Mouse (Mus musculus): ENCODE measurements around the gene Chrm3. TPM values are rescaled to one million over a fixed set of nuclear protein-coding genes. Genes with fewer than 3 reads are reported as not detected.
"Not testable (repeated sequence)": the region's sequence is repeated elsewhere in the genome, so short reads cannot be mapped to it uniquely, and the experiment has no call there.

Chrm3 gene
- polyA plus RNA-seq, 1 experiment = not detected

DNA sequence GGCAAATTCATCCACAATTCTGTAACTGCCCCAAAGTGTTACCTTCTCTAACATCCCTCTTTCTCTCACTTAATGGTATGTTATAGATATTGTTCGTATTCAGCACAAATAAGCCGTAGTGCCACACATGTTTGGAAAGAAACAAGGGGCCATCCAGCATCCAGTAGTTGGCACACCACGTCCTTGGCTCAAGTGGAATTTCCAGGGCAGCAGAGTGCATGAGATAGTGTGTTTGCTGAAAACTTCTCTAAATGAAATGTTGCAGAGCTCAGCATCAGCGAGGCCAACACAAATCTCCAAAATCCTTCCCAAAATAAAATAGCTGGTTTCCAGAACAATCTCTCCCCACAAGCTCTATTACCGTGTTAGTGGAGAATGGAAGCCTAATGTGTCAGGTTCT lies 473.4 kb downstream of the Chrm3 start:
- Histone ChIP-seq H3K4me3 (ENCODE audit: insufficient read depth, low read depth, low read length) (no peak overlapping the region), H3K4me1 (ENCODE audit: control insufficient read depth, insufficient read depth, insufficient read length, low read length) (no peaks in the 10 kb centered on the region), H3K27ac (replicated peaks; ENCODE audit: low read depth, low read length) (no peak overlapping the region)

DNA sequence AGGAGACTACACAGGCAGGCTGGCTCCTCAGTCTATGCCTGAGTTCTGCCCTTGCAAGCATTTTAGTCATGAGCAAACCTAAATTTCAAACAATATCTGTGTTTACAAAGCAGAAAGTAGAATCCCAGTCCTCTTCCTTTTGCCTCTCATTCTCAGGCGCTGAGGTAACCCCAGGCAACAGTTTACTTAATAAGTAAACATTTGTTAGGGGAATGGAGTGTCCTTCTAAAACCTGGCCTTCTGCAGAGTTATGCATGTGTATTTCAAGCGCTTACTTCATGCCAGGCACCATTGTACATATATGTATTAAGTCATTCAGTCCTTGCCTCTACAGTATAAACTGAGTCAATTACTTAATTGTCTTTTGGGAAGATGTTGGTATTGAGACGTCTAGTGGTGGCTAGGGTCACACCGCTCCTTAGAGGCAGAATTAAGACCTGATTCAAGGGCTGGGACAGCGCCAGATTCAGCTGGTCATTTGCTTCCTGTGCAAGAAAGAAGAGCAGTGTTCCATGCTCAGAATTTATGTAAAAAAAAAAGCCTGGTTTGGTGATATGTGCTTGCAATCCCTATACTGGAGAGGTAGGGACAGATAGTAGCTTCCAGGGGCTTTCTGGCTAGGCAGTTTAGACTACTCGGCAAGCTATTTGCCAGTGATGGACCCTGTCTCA lies 474.0 kb downstream of the Chrm3 start:
- Histone ChIP-seq H3K27ac (replicated peaks; ENCODE audit: low read depth, low read length) (no peak overlapping the region), H3K4me3 (ENCODE audit: insufficient read depth, low read depth, low read length) (no peak overlapping the region), H3K4me1 (ENCODE audit: control insufficient read depth, insufficient read depth, insufficient read length, low read length) (no peaks in the 10 kb centered on the region)

DNA sequence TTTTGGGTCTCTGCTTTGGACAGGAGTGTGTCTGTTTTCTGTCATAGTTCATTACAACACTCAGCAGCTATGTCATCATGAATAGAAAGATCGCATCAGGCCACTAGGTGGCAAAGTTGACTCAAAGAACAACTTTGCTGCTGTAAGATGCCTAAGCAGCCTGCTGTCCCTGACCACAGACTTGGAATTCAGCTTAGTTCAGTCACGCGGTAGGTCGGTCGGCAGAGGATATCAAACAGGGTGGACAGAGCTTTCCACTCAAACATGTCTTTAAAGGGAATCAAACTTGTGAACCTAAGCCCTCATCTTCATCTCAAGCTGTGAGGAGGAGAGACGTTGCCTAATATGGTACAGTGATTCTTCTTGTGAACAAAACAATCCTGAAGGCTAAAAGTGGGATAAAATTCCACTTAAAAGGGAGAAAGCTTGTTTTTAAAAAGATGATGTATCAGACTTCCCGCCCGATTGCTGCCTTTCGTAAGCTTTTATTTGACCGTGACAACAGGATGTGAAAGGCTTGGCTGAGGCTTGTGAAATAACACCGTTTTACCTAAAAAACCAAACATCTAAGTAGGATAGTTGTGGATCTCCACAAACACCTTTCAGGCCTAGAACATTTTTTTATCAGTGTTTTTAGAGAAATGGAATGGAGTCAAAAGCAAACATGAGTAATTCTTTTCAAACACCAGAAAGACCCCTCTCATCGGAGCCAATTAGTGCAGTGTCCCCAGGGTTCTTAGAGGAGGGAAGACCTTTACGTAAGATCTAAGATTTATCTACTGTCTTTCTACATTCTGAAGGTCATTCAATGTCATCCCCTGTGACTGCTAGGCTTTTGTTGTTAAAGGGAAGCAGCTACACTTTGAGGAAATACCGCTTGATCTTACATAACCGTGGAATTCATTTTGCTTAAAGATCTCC lies 478.0 kb downstream of the Chrm3 start:
- Histone ChIP-seq H3K27ac (replicated peaks; ENCODE audit: low read depth, low read length) (no peak overlapping the region), H3K4me3 (ENCODE audit: insufficient read depth, low read depth, low read length) (no peak overlapping the region), H3K4me1 (ENCODE audit: control insufficient read depth, insufficient read depth, insufficient read length, low read length) (no peaks in the 10 kb centered on the region)

DNA sequence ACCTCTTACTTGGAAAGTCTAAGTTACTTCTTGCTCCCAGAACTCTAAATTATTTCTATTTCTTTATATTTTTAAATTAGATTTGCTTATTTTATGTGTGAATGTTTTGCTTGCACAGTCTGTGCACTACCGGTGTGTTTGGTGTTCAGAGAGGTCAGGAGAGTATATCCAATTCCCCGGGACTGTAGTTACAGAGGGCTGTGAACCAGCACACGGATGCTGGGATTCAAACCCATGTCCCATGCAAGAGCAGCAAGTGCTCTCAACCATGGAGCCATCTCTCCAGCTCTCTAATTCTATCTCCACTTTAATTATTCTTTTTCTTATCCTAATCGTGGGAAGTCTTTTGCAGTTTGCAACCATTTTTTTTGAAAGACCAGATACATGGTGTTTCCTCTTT lies 478.7 kb downstream of the Chrm3 start:
- no peaks in the 10 kb centered on the region for H3K4me1 ChIP-seq (ENCODE audit: control insufficient read depth, insufficient read depth, insufficient read length, low read length)
- no peak overlapping the region for H3K27ac ChIP-seq (replicated peaks; ENCODE audit: low read depth, low read length)
- no peak overlapping the region for H3K4me3 ChIP-seq (ENCODE audit: insufficient read depth, low read depth, low read length)

DNA sequence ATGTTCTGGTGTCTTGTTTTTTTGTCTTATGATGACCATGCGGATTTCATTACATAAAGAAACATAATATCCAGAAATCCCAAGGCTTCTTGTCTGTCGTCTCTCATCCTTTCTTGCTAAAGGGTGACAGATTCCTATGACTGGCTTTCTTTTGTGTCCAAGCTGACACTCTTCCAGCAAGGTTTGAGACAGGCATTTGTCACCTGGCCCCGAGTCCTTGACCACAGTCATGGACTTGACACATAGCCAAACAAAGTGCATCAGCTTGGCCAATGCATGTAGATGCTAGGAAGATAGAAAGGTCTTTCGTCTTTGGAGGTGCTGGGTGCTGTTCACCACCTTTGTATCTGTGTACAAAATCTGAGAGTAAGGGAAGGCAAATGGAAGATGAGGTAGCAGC lies 480.2 kb downstream of the Chrm3 start:
- no peak overlapping the region for H3K27ac ChIP-seq (replicated peaks; ENCODE audit: low read depth, low read length)
- H3K4me3 ChIP-seq (ENCODE audit: insufficient read depth, low read depth, low read length) = no peak overlapping the region
- no peaks in the 10 kb centered on the region for H3K4me1 ChIP-seq (ENCODE audit: control insufficient read depth, insufficient read depth, insufficient read length, low read length)

DNA sequence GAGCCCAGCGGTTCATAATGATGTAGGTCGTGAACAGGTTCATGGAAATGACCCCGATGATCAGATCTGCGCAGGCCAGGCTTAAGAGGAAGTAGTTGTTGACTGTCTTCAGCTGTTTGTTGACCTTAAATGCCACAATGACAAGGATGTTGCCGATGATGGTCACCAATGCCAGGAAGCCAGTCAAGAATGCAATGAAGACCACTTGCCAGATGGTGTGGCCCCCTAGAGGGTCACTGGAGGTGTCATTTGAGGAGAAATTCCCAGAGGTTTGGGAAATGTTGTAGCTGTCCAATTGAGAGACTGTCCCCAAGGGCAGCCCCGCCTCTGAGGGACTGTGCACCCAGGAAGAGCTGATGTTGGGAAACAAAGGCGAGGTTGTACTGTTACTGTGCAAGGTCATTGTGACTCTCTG lies 482.0 kb downstream of the Chrm3 start:
- no peak overlapping the region for H3K4me3 ChIP-seq (ENCODE audit: insufficient read depth, low read depth, low read length)
- no peaks in the 10 kb centered on the region for H3K4me1 ChIP-seq (ENCODE audit: control insufficient read depth, insufficient read depth, insufficient read length, low read length)
- H3K27ac ChIP-seq (replicated peaks; ENCODE audit: low read depth, low read length) = no peak overlapping the region

DNA sequence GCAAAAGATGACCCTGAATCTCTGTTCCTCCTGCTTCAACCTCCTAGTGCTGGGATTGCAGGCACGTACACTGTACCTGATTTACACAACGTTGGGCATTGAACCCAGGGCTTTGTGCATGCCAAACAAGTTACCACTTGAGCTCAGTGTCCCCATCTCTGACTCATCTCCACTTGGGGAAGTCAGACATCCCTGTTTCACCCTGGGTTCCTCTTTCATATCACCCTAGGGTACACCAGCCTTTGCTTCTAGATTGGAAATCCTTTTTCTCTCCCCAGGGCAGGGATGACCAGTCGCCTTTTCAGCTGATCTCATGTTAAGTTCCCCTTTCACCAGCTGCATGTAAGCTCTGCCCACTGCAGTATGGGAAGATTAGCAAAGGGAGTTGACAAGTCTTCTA lies 487.3 kb downstream of the Chrm3 start:
- H3K4me1 ChIP-seq (ENCODE audit: control insufficient read depth, insufficient read depth, insufficient read length, low read length) = no peaks in the 10 kb centered on the region
- H3K27ac ChIP-seq (replicated peaks; ENCODE audit: low read depth, low read length) = peak overlapping the region; percentile 9; the same call in 1 of the 2 replicates
- H3K4me3 ChIP-seq (ENCODE audit: insufficient read depth, low read depth, low read length) = no peak overlapping the region

DNA sequence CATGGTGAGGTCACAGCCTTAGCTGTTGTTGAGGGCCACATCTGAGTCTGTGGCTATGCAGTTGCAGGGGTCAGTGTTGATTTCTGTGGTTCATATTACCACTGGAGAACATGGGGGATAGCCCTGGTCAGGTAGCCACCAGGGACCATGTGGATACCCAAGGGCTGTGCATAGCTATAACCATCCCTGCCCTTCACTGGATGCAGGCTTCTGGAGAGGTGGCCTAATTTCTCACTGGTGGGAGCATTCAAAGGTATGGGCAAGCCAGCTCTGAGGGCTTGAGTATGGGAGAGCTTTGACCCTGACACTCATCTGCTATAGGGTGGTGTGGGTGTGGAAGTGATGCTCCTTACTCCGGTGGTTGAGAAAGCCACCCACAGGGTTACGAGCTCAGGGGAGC lies 494.5 kb downstream of the Chrm3 start:
- no peak overlapping the region for H3K27ac ChIP-seq (replicated peaks; ENCODE audit: low read depth, low read length)
- H3K4me1 ChIP-seq (ENCODE audit: control insufficient read depth, insufficient read depth, insufficient read length, low read length) = no peaks in the 10 kb centered on the region
- H3K4me3 ChIP-seq (ENCODE audit: insufficient read depth, low read depth, low read length) = no peak overlapping the region

DNA sequence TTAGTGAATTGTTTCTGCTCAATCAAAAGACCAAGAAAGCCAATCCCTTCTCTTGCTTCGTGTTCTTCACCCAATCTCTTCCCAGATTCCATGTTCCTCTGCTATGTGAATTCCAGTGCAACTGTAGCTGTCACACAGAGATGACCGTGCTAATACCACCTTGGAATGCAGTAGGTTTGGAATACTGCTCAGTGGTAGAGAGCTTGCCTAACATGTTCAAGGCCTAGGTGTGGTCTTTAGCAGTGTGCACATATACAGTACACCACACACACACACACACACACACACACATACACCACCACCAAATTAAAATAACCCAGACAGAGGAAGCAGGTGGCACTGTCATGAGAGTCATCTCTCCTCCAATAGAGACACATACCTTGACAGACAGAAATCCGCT lies 513.1 kb downstream of the Chrm3 start:
- H3K27ac ChIP-seq (replicated peaks; ENCODE audit: low read depth, low read length) = no peak overlapping the region
- no peaks in the 10 kb centered on the region for H3K4me1 ChIP-seq (ENCODE audit: control insufficient read depth, insufficient read depth, insufficient read length, low read length)
- no peak overlapping the region for H3K4me3 ChIP-seq (ENCODE audit: insufficient read depth, low read depth, low read length)

DNA sequence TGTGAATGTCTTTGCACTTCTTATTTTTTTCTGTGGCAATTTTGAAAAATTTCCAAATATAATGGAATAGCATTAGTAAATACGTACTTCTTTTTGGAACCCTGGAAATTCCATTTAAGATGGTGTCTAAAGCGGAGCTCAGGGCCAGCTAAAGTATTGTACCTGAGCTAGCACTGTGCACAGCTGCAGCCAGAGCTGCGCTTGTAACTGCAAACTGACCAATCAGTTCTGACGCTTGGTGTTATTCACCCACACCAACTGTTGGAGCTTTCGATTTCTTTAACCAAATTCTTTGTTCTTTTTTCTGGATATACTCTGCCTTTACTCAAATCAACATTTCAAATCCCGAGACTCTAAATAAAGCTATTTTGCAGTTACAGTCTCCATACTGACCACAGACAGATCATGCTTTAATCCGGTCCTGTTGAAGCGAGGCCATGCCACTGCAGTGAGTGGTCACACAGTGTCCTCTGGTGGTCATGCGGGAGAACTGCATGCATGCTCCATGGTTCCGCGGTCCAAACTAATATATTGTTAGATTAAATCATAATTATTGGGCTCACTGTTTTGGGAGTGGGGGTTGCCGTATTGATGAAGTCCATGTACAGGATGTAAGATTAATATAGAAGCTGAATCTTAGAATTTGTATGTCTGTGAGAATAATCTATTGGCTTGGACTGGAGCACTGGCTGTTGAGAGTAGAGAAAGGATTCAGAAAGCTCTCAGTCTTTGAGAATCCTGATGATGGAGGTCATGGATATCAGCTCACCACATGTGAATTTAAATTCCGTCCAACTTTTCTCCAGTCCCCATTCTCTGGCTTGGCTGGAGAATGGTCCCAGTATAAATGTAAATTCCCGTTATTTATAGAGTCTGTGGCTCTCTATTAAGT lies 513.9 kb downstream of the Chrm3 start:
- H3K27ac ChIP-seq (replicated peaks; ENCODE audit: low read depth, low read length) = no peak overlapping the region
- no peaks in the 10 kb centered on the region for H3K4me1 ChIP-seq (ENCODE audit: control insufficient read depth, insufficient read depth, insufficient read length, low read length)
- no peak overlapping the region for H3K4me3 ChIP-seq (ENCODE audit: insufficient read depth, low read depth, low read length)

DNA sequence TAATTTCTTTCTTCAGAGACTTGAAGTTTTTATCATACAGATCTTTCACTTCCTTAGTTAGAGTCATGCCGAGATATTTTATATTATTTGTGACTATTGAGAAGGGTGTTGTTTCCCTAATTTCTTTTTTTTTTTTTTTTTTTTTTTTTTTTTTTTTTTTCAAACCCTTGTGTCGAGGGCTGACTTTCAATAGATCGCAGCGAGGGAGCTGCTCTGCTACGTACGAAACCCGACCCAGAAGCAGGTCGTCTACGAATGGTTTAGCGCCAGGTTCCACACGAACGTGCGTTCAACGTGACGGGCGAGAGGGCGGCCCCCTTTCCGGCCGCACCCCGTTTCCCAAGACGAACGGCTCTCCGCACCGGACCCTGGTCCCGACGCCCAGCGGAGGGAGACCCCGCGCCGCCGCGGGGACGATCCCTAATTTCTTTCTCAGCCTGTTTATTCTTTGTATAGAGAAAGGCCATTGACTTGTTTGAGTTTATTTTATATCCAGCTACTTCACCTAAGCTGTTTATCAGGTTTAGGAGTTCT lies 526.4 kb downstream of the Chrm3 start:
- H3K4me1 ChIP-seq (ENCODE audit: control insufficient read depth, insufficient read depth, insufficient read length, low read length); H3K4me3 ChIP-seq (ENCODE audit: insufficient read depth, low read depth, low read length); H3K27ac ChIP-seq (replicated peaks; ENCODE audit: low read depth, low read length): not testable (repeated sequence)

DNA sequence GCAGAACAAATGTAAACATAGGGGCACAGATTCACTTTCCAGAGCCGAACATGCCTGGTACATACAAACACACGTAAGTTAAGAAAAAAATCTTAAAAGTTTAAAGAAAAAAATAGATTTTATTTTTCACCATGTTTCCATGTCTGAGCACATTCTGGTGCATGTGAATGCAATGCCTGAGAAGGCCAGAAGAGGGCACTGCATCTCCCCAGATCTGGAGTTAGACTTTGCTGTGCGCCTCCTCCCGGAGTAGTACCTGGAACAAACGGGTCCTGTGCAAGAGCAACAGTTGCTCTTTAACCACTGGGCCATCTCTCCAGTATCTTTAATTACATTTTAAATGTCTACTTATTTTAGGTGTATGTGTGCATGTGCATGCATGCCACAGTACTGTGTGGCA lies 534.4 kb downstream of the Chrm3 start:
- H3K4me3 ChIP-seq (ENCODE audit: insufficient read depth, low read depth, low read length) = no peak overlapping the region
- no peaks in the 10 kb centered on the region for H3K4me1 ChIP-seq (ENCODE audit: control insufficient read depth, insufficient read depth, insufficient read length, low read length)
- no peak overlapping the region for H3K27ac ChIP-seq (replicated peaks; ENCODE audit: low read depth, low read length)
